Mouse (Mus musculus) liver, postnatal 0 days (tissue): Measurements from ENCODE around the gene Eml2. TPM values are rescaled to one million over a fixed set of nuclear protein-coding genes. Genes with fewer than 3 reads are reported as not detected.

ENCODE experiments used
- ATAC-seq: fragments of 200-750 bp; cut with Nextera tagmentation; 2 replicates; pipeline ENCODE4 v1.8.0; 2017; ENCODE audit warnings: mild to moderate bottlenecking, moderate library complexity
- DNase-seq: peaks from one replicate; pipeline ENCODE4 v3.0.0-alpha.2; 2016
- H3K27ac ChIP-seq: fragments of 300-500 bp; sonication (generic); 2 replicates; pipeline ENCODE4 v1.5.1; 2014; ENCODE audit warnings: antibody characterized with exemption, moderate library complexity, mild to moderate bottlenecking, low read depth
- H3K27me3 ChIP-seq: fragments of 300-500 bp; sonication (generic); 2 replicates; pipeline ENCODE4 v1.6.1; 2014; ENCODE audit warnings: low read length, control low read depth, mixed read lengths; ENCODE audit not compliant: insufficient read depth
- H3K36me3 ChIP-seq: fragments of 300-500 bp; sonication (generic); replicated peaks from 2 replicates; pipeline ENCODE4 v1.6.1; 2014; ENCODE audit warnings: mild to moderate bottlenecking, control low read depth, low read length, moderate library complexity, mixed read lengths; ENCODE audit not compliant: insufficient read depth
- H3K4me1 ChIP-seq: fragments of 300-500 bp; sonication (generic); 2 replicates; pipeline ENCODE4 v1.6.1; 2014; ENCODE audit warnings: antibody characterized with exemption, mild to moderate bottlenecking, control low read depth; ENCODE audit not compliant: insufficient read depth
- H3K4me2 ChIP-seq: fragments of 300-500 bp; sonication (generic); 2 replicates; pipeline ENCODE4 v1.6.1; 2014; ENCODE audit warnings: low read depth, mild to moderate bottlenecking, low read length, moderate library complexity, mixed read lengths
- H3K4me3 ChIP-seq: fragments of 300-500 bp; sonication (generic); 2 replicates; pipeline ENCODE4 v1.5.1; 2014; ENCODE audit warnings: low read depth, low read length
- H3K9ac ChIP-seq: fragments of 300-500 bp; sonication (generic); replicated peaks from 2 replicates; pipeline ENCODE4 v1.6.1; 2014; ENCODE audit warnings: mild to moderate bottlenecking, moderate library complexity
- H3K9me3 ChIP-seq: fragments of 300-500 bp; sonication (generic); 2 replicates; pipeline ENCODE4 v1.6.1; 2016; ENCODE audit warnings: mild to moderate bottlenecking, control low read depth, low read length, mixed read lengths
- CTCF ChIP-seq: sonication (generic); IDR thresholded peaks from 2 replicates; pipeline ENCODE4 v1.5.1; 2016; ENCODE audit warnings: antibody characterized with exemption, low read depth
- EP300 ChIP-seq: IDR thresholded peaks from 2 replicates; pipeline ENCODE4 v1.6.1; 2016; ENCODE audit warnings: antibody characterized with exemption, low read depth, mild to moderate bottlenecking
- WGBS: fragments of 180-500 bp; shearing (Covaris S2); extraction: QIAGEN DNeasy Blood & Tissue Kit; methylation state at CpG from one replicate; pipeline ENCODE4 v1.1.7; 2014; ENCODE audit not compliant: insufficient replicate concordance; 5-methylcytosine and 5-hydroxymethylcytosine counted together
- polyA plus RNA-seq: library from polyadenylated mRNA; unstranded; fragments of >200 nt; fragmentation: Nextera tagmentation; extraction: Ambion mirVana; gene quantifications from 2 replicates; pipeline ENCODE4 v1.2.1, GENCODE M21; 2015

Gene Eml2
- polyA plus RNA-seq = 3.3 and 3.4 TPM in 2 replicates

DNA sequence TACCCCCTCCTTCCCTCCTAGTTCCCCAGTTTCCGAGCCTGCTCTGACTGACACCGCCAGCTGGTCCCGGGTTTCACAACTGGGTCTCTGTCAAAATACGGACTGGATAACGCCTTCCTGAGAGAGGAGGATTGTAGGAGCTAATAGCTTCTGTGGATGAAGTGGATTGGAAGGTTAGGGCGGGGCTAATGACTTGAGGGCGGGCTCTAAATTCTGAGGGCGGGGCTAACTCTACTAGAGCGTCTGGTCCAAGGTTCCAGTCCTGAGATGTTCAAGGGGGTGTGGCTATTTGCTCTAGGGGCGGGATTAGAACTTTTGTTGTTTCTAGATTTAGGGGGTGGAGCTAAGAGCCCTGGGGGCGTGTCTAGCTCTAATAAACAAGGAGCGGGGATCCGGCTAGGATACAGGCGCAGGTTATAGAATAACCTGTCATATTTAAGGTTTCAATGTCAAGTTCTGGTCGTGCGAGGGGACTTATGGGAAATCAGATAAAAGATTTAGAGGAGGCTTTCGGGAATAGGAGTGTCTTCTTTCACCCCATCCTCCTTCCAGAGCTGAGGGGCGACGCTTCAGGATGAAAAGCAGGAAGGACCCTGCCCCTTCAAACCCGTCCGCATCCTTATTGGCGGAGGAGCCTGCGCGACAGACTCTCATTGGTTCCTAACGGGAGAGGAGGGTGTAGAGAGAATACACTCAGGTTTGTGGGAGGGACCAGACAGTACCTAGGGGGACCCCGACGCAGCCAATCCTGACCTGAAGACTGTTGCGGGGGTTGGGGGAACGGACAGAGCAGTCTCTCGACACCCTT is at the start of gene Eml2:
Gene Eml2, plus strand, starts transcription at position 714 of the 808 bp plus-strand sequence.
- H3K4me3 ChIP-seq = no peak within 1 kb of the TSS
- H3K9ac ChIP-seq = no peak within 1 kb of the TSS
- TF ChIP-seq EP300 = no peak
- TF ChIP-seq CTCF = no peak
- no peaks in the 10 kb centered on the region for H3K36me3 ChIP-seq
- H3K4me1 ChIP-seq = peaks cover 18% of the 10 kb centered on the region
- no peak within 1 kb of the TSS for H3K27ac ChIP-seq
- no peaks in the 10 kb centered on the region for H3K9me3 ChIP-seq
- DNase-seq = peak; percentile 49
- no peak within 1 kb of the TSS for H3K4me2 ChIP-seq
- peaks cover 51% of the 10 kb centered on the region for H3K27me3 ChIP-seq
- WGBS = 3% methylated on average over 30 of the region's 30 CpGs
- ATAC-seq = peak; percentile 38; the same call in 1 of the 2 replicates

DNA sequence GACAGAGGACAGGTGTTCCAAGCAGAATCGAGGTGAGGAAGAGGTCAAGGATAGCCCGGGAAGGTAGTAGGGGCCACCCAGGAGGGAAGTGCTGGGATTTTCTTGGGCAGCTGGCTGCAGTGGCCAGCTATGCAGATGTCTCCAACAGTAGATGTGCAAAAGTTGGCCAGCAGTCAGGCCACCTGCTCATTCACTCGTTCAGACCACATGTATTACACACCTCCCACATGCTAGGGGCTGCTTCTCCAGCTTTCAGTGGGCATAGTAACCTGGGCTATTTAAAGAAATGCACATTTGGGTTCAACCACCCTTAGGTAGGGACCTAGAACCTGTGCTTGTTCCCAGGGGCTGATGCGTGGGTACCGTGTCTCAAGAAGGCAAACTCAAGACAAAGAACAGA is 48.5 kb upstream of the Eml2 start:
- Histone ChIP-seq H3K4me3 (no peak overlapping the region), H3K9ac (no peak overlapping the region), H3K27me3 (no peaks in the 10 kb centered on the region), H3K27ac (no peak overlapping the region), H3K4me2 (no peak overlapping the region), H3K9me3 (no peaks in the 10 kb centered on the region), H3K4me1 (peaks cover 6% of the 10 kb centered on the region), H3K36me3 (0 out of 2 replicates have a peak, but pooled peaks cover 2% of the 10 kb centered on the region)
- ATAC-seq (no peak), DNase-seq (no peak)
- 88% methylated on average over 5 of the region's 5 CpGs for WGBS
- TF ChIP-seq EP300 (no peak), CTCF (no peak)

DNA sequence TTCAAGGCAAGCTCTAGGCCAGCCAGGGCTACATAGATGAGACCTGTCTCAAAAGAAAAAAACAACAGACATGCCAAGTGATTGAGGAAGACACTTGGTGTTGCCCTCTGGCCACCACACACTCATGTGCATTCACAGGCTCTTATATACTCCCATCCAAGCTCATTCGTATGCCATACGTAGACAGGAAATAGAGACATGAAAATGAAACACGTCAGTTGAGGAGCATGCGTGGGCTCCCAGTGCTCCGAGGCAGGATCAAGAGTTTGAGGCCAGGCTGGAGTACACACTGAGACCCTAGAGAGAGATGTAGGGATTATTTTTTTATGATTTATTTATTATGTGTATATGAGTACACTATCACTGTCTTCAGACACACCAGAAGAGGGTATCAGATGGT is 46.8 kb upstream of the Eml2 start:
- no peak for TF ChIP-seq CTCF
- TF ChIP-seq EP300 = no peak
- Histone ChIP-seq H3K36me3 (0 out of 2 replicates have a peak, but pooled peaks cover 2% of the 10 kb centered on the region), H3K9ac (no peak overlapping the region), H3K9me3 (no peaks in the 10 kb centered on the region), H3K4me3 (no peak overlapping the region), H3K27me3 (no peaks in the 10 kb centered on the region), H3K4me2 (no peak overlapping the region), H3K4me1 (peaks cover 6% of the 10 kb centered on the region), H3K27ac (no peak overlapping the region)
- DNase-seq (no peak), ATAC-seq (no peak)
- 89% methylated on average over 5 of the region's 5 CpGs for WGBS

DNA sequence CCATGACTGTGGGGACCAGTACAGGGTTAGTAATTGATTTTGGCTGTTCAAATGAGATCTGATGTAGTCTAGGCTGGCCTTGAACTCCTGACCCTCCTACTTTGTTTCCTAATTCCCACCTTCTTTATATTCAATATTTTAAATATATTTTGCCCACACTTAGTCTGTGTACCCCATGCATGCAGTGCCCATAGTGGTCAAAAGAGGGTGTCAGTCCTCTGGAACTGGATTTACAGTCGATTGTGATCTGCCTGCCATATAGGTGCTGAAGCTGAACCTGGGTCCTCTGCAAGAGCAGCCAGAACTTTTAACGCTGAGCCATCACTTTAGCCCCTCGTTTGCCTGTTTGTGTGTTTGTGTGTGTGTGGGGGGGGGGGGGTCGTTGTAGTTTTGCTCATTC is 45.6 kb upstream of the Eml2 start:
- Histone ChIP-seq H3K4me3 (peak overlapping the region; percentile 56; the same call in 1 of the 2 replicates), H3K27ac (peak overlapping the region; percentile 19; the same call in 1 of the 2 replicates), H3K9ac (no peak overlapping the region), H3K27me3 (no peaks in the 10 kb centered on the region), H3K4me1 (peaks cover 6% of the 10 kb centered on the region), H3K4me2 (peak overlapping the region; percentile 82), H3K36me3 (peaks cover 6% of the 10 kb centered on the region), H3K9me3 (no peaks in the 10 kb centered on the region)
- ATAC-seq (no peak), DNase-seq (no peak)
- TF ChIP-seq EP300 (no peak), CTCF (peak; percentile 30)
- 27% methylated on average over 4 of the region's 4 CpGs for WGBS

DNA sequence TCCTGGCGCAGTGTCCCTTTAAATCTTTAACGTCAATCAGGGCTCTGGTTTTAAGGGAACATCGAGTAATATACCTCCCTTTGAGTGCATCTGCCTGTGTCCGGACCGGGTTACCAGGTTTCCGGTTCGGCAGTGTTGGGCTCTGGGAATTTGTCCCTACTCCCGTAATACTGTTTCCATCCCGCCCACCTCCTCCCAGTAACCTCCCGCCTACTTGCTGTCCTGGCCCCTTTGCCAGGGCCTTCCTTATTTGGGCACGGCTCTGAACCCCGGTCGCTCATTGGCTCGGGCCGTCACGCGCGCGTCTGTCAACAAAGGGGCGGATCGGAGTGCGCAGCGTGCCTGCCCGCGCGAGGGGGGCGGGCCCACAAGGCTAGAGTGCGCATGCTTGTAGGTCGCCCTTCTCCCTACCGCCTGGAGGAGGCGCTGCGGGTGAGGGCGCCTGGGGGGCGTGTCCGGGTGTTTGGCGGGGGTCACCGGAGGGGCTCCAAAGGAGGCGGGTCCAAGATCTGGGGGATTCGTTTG is 44.8 kb upstream of the Eml2 start:
- H3K9ac ChIP-seq = peak overlapping the region; percentile 55
- no peaks in the 10 kb centered on the region for H3K9me3 ChIP-seq
- H3K27me3 ChIP-seq = no peaks in the 10 kb centered on the region
- H3K4me1 ChIP-seq = peaks cover 6% of the 10 kb centered on the region
- peaks cover 13% of the 10 kb centered on the region for H3K36me3 ChIP-seq
- 3% methylated on average over 39 of the region's 39 CpGs for WGBS
- peak; percentile 95 for DNase-seq
- peak overlapping the region; percentile 82 for H3K4me2 ChIP-seq
- H3K4me3 ChIP-seq = peak overlapping the region; percentile 56
- TF ChIP-seq EP300 (no peak), CTCF (peak; percentile 86)
- peak; percentile 99 for ATAC-seq
- peak overlapping the region; percentile 24; the same call in 1 of the 2 replicates for H3K27ac ChIP-seq

DNA sequence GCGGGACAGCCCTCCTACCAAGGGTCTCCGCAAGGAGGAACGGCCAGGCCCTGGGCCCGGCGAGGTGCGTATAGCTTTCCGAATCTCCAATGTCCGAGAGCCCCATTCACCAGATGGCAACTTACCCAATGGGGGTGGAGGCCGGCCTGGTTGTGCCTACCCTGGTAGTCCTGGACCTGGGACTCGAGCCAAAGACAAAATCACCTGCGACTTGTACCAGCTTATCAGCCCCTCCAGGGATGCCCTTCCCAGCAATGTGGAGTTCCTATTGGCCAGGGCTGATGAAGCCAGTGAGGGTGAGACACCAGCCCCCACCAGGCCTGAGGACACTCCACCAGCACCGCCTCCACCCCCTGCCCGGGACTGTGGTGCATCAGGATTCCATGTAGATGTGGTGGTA is 40.1 kb upstream of the Eml2 start:
- no peak overlapping the region for H3K9ac ChIP-seq
- peaks cover 36% of the 10 kb centered on the region for H3K36me3 ChIP-seq
- TF ChIP-seq EP300 (no peak), CTCF (no peak)
- DNase-seq (no peak), ATAC-seq (no peak)
- 85% methylated on average over 13 of the region's 13 CpGs for WGBS
- H3K4me3 ChIP-seq = no peak overlapping the region
- H3K4me2 ChIP-seq = no peak overlapping the region
- no peaks in the 10 kb centered on the region for H3K27me3 ChIP-seq
- H3K9me3 ChIP-seq = no peaks in the 10 kb centered on the region
- no peak overlapping the region for H3K27ac ChIP-seq
- H3K4me1 ChIP-seq = peaks cover 6% of the 10 kb centered on the region
